Mouse (Mus musculus) hindbrain, embryonic 11.5 days (tissue): Measurements from ENCODE around the gene Sds. TPM values are rescaled to one million over a fixed set of nuclear protein-coding genes. Genes with fewer than 3 reads are reported as not detected.
A peak's percentile ranks its signal among the peaks of the same experiment; 100 is the strongest.

Experiments
- ATAC-seq: fragments of 200-750 bp; cut with Nextera tagmentation; 2 replicates; pipeline ENCODE4 v1.8.0; 2017; ENCODE audit warnings: mild to moderate bottlenecking, moderate TSS enrichment, moderate library complexity; ENCODE audit not compliant: low FRiP score
- DNase-seq: peaks from one replicate; pipeline ENCODE4 v3.0.0-alpha.2; 2015; ENCODE audit warnings: low spot score
- H3K27ac ChIP-seq: fragments of 300-500 bp; sonication (generic); 2 replicates; pipeline ENCODE4 v1.5.1; 2014; ENCODE audit warnings: mild to moderate bottlenecking, low read depth, low read length
- H3K27me3 ChIP-seq: fragments of 300-500 bp; sonication (generic); 2 replicates; pipeline ENCODE4 v1.6.1; 2014; ENCODE audit warnings: mild to moderate bottlenecking, low read length, moderate library complexity, mixed read lengths; ENCODE audit not compliant: control insufficient read depth, insufficient read depth
- H3K36me3 ChIP-seq: fragments of 300-500 bp; sonication (generic); 2 replicates; pipeline ENCODE4 v1.6.1; 2014; ENCODE audit warnings: mild to moderate bottlenecking, low read length, moderate library complexity, mixed read lengths; ENCODE audit not compliant: control insufficient read depth, insufficient read depth
- H3K4me1 ChIP-seq: fragments of 300-500 bp; sonication (generic); replicated peaks from 2 replicates; pipeline ENCODE4 v1.6.1; 2014; ENCODE audit warnings: low read length, mixed read lengths; ENCODE audit not compliant: control insufficient read depth, insufficient read depth
- H3K4me2 ChIP-seq: fragments of 300-500 bp; sonication (generic); replicated peaks from 2 replicates; pipeline ENCODE4 v1.6.1; 2014; ENCODE audit warnings: mild to moderate bottlenecking, low read depth, low read length
- H3K4me3 ChIP-seq: fragments of 300-500 bp; sonication (generic); 2 replicates; pipeline ENCODE4 v1.5.1; 2014; ENCODE audit warnings: low read depth, low read length
- H3K9ac ChIP-seq: fragments of 300-500 bp; sonication (generic); 2 replicates; pipeline ENCODE4 v1.6.1; 2014; ENCODE audit warnings: low read depth, low read length
- H3K9me3 ChIP-seq: fragments of 300-500 bp; sonication (generic); 2 replicates; pipeline ENCODE4 v1.6.1; 2016; ENCODE audit warnings: low read length; ENCODE audit not compliant: control insufficient read depth
- WGBS: fragments of 180-500 bp; shearing (Covaris S2); extraction: QIAGEN DNeasy Blood & Tissue Kit; methylation state at CpG from one replicate; pipeline ENCODE4 v1.1.7; 2014; 5-methylcytosine and 5-hydroxymethylcytosine counted together
- polyA plus RNA-seq: library from polyadenylated mRNA; unstranded; fragments of >200 nt; fragmentation: Nextera tagmentation; extraction: Ambion mirVana; gene quantifications from 2 replicates; pipeline ENCODE4 v1.2.1, GENCODE M21; 2014

Sds gene
- polyA plus RNA-seq, 1 experiment from 2014 or later: not detected

- peak; percentile 94 for DNase-seq
- H3K9me3 ChIP-seq: no peaks in the 10 kb centered on the region
- ATAC-seq: peak; percentile 43; the same call in 1 of the 2 replicates
- no peak overlapping the region for H3K27ac ChIP-seq
- no peaks in the 10 kb centered on the region for H3K27me3 ChIP-seq
- 6% methylated on average over 9 of the region's 9 CpGs for WGBS
- H3K4me3 ChIP-seq: no peak overlapping the region
- no peak overlapping the region for H3K4me2 ChIP-seq
- H3K36me3 ChIP-seq: no peaks in the 10 kb centered on the region
- no peak overlapping the region for H3K9ac ChIP-seq
- no peaks in the 10 kb centered on the region for H3K4me1 ChIP-seq
Measured at GRCm38 (mm10) chr5:120457628-120458027, 18.7 kb upstream of the Sds start.

- no peak for DNase-seq
- Histone ChIP-seq H3K36me3 (no peaks in the 10 kb centered on the region), H3K4me1 (no peaks in the 10 kb centered on the region), H3K9me3 (no peaks in the 10 kb centered on the region), H3K9ac (no peak overlapping the region), H3K4me3 (no peak overlapping the region), H3K27me3 (no peaks in the 10 kb centered on the region), H3K27ac (no peak overlapping the region), H3K4me2 (no peak overlapping the region)
- ATAC-seq: no peak
- 74% methylated on average over 10 of the region's 10 CpGs for WGBS
Measured at GRCm38 (mm10) chr5:120459133-120459532, 17.2 kb upstream of the Sds start.

DNA sequence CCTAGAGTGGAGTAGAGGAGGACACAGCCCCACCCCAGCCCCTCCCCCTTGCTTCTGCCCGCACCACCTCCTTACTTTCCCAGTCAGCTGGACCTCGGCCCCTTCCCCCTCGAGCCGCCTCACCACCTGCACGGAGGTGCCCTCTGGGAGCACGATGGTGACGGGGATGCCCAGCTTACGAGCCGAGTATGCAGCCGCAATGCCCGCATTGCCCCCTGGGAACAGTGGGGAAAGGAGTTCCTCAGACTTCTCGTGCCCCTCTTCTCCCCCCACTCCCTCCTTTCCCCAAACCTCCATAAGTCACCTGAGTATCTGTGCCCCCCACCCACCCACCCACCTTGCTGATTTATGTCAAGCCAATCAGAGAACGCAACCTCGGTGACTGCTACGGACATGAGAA lies 14.4 kb upstream of the Sds start:
- Histone ChIP-seq H3K27ac (no peak overlapping the region), H3K4me3 (no peak overlapping the region), H3K36me3 (no peaks in the 10 kb centered on the region), H3K4me1 (no peaks in the 10 kb centered on the region), H3K9me3 (no peaks in the 10 kb centered on the region), H3K9ac (no peak overlapping the region), H3K27me3 (no peaks in the 10 kb centered on the region), H3K4me2 (no peak overlapping the region)
- 70% methylated on average over 15 of the region's 15 CpGs for WGBS
- DNase-seq (no peak), ATAC-seq (no peak)

- DNase-seq: peak; percentile 61
- Histone ChIP-seq H3K36me3 (no peaks in the 10 kb centered on the region), H3K9me3 (no peaks in the 10 kb centered on the region), H3K27me3 (no peaks in the 10 kb centered on the region), H3K4me2 (no peak overlapping the region), H3K4me3 (no peak overlapping the region), H3K9ac (no peak overlapping the region), H3K27ac (no peak overlapping the region), H3K4me1 (no peaks in the 10 kb centered on the region)
- WGBS: 79% methylated on average over 4 of the region's 4 CpGs
- no peak for ATAC-seq
Measured at GRCm38 (mm10) chr5:120464321-120464720, 12.0 kb upstream of the Sds start.

- Histone ChIP-seq H3K27ac (no peak overlapping the region), H3K4me2 (no peak overlapping the region), H3K36me3 (no peaks in the 10 kb centered on the region), H3K9me3 (no peaks in the 10 kb centered on the region), H3K4me1 (no peaks in the 10 kb centered on the region), H3K4me3 (no peak overlapping the region), H3K27me3 (no peaks in the 10 kb centered on the region), H3K9ac (no peak overlapping the region)
- ATAC-seq (no peak), DNase-seq (no peak)
- 43% methylated on average over 5 of the region's 5 CpGs for WGBS
Measured at GRCm38 (mm10) chr5:120465062-120465461, 11.3 kb upstream of the Sds start.

GRCm38 (mm10) chr5:120465860-120466259 lies 10.5 kb upstream of the Sds start:
- no peaks in the 10 kb centered on the region for H3K9me3 ChIP-seq
- no peaks in the 10 kb centered on the region for H3K27me3 ChIP-seq
- no peak overlapping the region for H3K27ac ChIP-seq
- no peak overlapping the region for H3K4me3 ChIP-seq
- ATAC-seq (no peak), DNase-seq (no peak)
- H3K9ac ChIP-seq: no peak overlapping the region
- H3K4me2 ChIP-seq: no peak overlapping the region
- H3K36me3 ChIP-seq: no peaks in the 10 kb centered on the region
- H3K4me1 ChIP-seq: no peaks in the 10 kb centered on the region
- 96% methylated on average over 6 of the region's 6 CpGs for WGBS

DNA sequence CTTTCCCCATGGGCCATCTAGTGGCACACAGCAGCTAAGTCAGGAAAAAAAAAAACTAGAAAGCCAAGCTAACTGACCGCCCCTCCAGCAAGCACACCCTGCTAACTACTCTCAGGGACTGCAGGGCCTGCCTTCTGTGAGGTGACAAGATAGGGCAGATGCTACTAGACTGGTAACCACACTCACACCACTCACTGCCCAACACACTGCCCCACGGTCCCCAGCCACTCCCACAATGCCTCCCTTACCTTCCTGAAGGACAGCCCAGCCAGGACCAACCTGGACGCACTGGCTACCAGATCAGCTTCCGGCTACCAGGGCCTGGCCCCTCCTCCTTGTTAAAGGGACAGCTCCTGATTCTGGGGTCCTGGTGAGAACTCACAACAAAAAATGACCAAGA lies 9.3 kb upstream of the Sds start:
- H3K9me3 ChIP-seq: no peaks in the 10 kb centered on the region
- ATAC-seq: no peak
- H3K4me3 ChIP-seq: no peak overlapping the region
- no peak for DNase-seq
- H3K27ac ChIP-seq: no peak overlapping the region
- H3K27me3 ChIP-seq: no peaks in the 10 kb centered on the region
- 15% methylated on average over 4 of the region's 4 CpGs for WGBS
- no peaks in the 10 kb centered on the region for H3K4me1 ChIP-seq
- H3K36me3 ChIP-seq: no peaks in the 10 kb centered on the region
- peak overlapping the region; percentile 11; the same call in 1 of the 2 replicates for H3K4me2 ChIP-seq
- H3K9ac ChIP-seq: 0 out of 2 replicates have a peak overlapping the region, but pooled peaks have one; percentile 2

GRCm38 (mm10) chr5:120468336-120468735 lies 8.0 kb upstream of the Sds start:
- Histone ChIP-seq H3K27ac (no peak overlapping the region), H3K9me3 (no peaks in the 10 kb centered on the region), H3K4me2 (no peak overlapping the region), H3K9ac (no peak overlapping the region), H3K4me3 (no peak overlapping the region), H3K36me3 (no peaks in the 10 kb centered on the region), H3K27me3 (no peaks in the 10 kb centered on the region), H3K4me1 (no peaks in the 10 kb centered on the region)
- ATAC-seq: no peak
- DNase-seq: no peak
- WGBS: 83% methylated on average over 5 of the region's 5 CpGs

GRCm38 (mm10) chr5:120468830-120469229 lies 7.5 kb upstream of the Sds start:
- no peak overlapping the region for H3K4me3 ChIP-seq
- ATAC-seq: no peak
- no peak overlapping the region for H3K4me2 ChIP-seq
- H3K36me3 ChIP-seq: no peaks in the 10 kb centered on the region
- DNase-seq: no peak
- no peaks in the 10 kb centered on the region for H3K9me3 ChIP-seq
- no peak overlapping the region for H3K27ac ChIP-seq
- H3K27me3 ChIP-seq: no peaks in the 10 kb centered on the region
- H3K4me1 ChIP-seq: no peaks in the 10 kb centered on the region
- 90% methylated on average over 6 of the region's 6 CpGs for WGBS
- no peak overlapping the region for H3K9ac ChIP-seq
